Mouse (Mus musculus): ENCODE data around the gene Hdgfl3. TPM values are rescaled to one million over a fixed set of nuclear protein-coding genes. Genes with fewer than 3 reads are reported as not detected.

Hdgfl3 gene
- polyA plus RNA-seq, 2 experiments, result 0.27 to 0.33 TPM

DNA sequence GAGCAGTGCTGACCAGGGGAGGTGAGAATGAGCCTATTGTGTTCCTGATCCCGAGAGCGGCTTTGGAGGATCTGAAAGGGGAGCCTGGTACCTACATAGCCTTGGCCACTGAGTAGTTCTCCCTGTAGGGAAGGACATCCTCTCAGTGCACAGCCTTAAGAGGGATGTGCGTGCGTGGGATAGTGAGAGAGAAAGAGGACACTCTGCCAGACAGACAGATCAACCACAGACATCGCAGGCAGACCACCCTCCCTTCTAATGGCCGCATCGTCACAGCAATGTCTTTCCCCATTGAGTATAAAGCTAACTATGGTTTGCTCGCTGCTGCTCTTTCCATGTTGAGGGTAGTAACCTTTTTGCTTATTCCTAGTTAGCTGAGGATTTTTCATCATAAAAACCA lies 90.4 kb downstream of the Hdgfl3 start:
- Histone ChIP-seq H3K27ac (no peak overlapping the region), H3K9ac (replicated peaks) (no peak overlapping the region), H3K27me3 (ENCODE audit: control insufficient read depth, insufficient read depth, low read length) (no peaks in the 10 kb centered on the region), H3K4me3 (ENCODE audit: insufficient read depth in 1 of 2, low read depth in 2 of 2, low read length in 2 of 2) (no peak overlapping the region), H3K4me1 (replicated peaks; ENCODE audit: control insufficient read depth in 2 of 2, insufficient read depth in 2 of 2, low read length in 1 of 2) (peaks cover 0 to 5% of the 10 kb centered on the region in 2 experiments; a peak in 1 of 4 replicates), H3K4me2 (ENCODE audit: low read depth) (no peak overlapping the region), H3K36me3 (replicated peaks; ENCODE audit: control insufficient read depth, insufficient read depth, low read depth) (no peaks in the 10 kb centered on the region), H3K9me3 (ENCODE audit: control insufficient read depth, low read length) (no peaks in the 10 kb centered on the region)
- DNase-seq (ENCODE audit: low read depth in 3 of 3, low spot score in 3 of 3) (no peak), ATAC-seq (ENCODE audit: insufficient read depth) (no peak)
- WGBS (ENCODE audit: insufficient replicate concordance), result 75% methylated on average over 8 of the region's 8 CpGs
- TF ChIP-seq EP300 (IDR thresholded peaks at IDR 0.05; ENCODE audit: low read depth), result no peak
- no peak for TF ChIP-seq CTCF (IDR thresholded peaks at IDR 0.05; ENCODE audit: low read depth)

DNA sequence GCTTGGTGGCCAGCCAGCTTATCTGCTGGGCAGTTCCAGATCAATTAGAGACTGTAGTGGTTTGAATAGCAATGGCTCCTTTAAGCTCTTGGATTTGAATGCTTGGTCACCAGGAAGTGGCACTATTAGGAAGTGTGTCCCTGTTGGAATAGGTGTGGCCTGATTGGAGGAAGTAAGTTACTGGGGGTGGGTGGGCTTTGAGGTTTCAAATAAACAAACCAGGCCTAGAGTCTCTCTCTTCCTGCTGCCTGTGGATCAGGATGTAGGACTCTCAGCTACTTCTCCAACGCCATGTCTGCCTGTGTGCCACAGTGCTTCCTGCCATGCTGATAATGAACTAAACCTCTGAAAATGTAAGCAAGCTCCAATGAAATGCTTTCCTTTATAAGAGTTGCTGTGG lies 91.3 kb downstream of the Hdgfl3 start:
- no peak for ATAC-seq (ENCODE audit: insufficient read depth)
- no peak overlapping the region for H3K27ac ChIP-seq
- no peak for DNase-seq (ENCODE audit: low read depth in 3 of 3, low spot score in 3 of 3)
- TF ChIP-seq EP300 (IDR thresholded peaks at IDR 0.05; ENCODE audit: low read depth) (no peak), CTCF (IDR thresholded peaks at IDR 0.05; ENCODE audit: low read depth) (no peak)
- H3K4me1 ChIP-seq (replicated peaks; ENCODE audit: control insufficient read depth in 2 of 2, insufficient read depth in 2 of 2, low read length in 1 of 2), result peaks cover 0 to 5% of the 10 kb centered on the region in 2 experiments; a peak in 1 of 4 replicates
- H3K9me3 ChIP-seq (ENCODE audit: control insufficient read depth, low read length), result no peaks in the 10 kb centered on the region
- no peaks in the 10 kb centered on the region for H3K36me3 ChIP-seq (replicated peaks; ENCODE audit: control insufficient read depth, insufficient read depth, low read depth)
- no peak overlapping the region for H3K4me3 ChIP-seq (ENCODE audit: insufficient read depth in 1 of 2, low read depth in 2 of 2, low read length in 2 of 2)
- H3K27me3 ChIP-seq (ENCODE audit: control insufficient read depth, insufficient read depth, low read length), result no peaks in the 10 kb centered on the region
- WGBS (ENCODE audit: insufficient replicate concordance), result 32% methylated on average over 1 of the region's 1 CpGs
- H3K4me2 ChIP-seq (ENCODE audit: low read depth), result no peak overlapping the region
- H3K9ac ChIP-seq (replicated peaks), result no peak overlapping the region

DNA sequence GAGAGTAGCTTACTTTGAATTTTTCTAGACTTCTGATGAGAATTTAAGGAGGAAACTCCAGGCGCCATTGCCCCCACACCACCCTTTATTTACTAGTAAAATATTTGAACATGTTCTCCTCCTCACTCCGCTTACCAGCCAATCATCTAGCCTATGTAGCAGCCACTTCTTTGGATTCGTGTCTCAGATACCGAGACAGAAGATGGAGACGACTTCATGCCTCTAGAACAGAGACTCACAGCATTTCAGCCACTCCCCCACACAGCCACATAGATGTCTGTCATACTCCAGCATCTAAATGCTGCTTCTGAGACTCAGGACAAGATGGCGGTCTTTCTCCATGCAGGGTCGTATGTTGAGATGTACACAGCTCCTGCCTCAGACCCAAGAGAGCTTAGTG lies 92.1 kb downstream of the Hdgfl3 start:
- Histone ChIP-seq H3K9ac (replicated peaks) (no peak overlapping the region), H3K4me1 (replicated peaks; ENCODE audit: control insufficient read depth in 2 of 2, insufficient read depth in 2 of 2, low read length in 1 of 2) (peaks cover 0 to 5% of the 10 kb centered on the region in 2 experiments; a peak in 1 of 4 replicates), H3K27me3 (ENCODE audit: control insufficient read depth, insufficient read depth, low read length) (no peaks in the 10 kb centered on the region), H3K27ac (no peak overlapping the region), H3K4me2 (ENCODE audit: low read depth) (no peak overlapping the region), H3K9me3 (ENCODE audit: control insufficient read depth, low read length) (no peaks in the 10 kb centered on the region), H3K36me3 (replicated peaks; ENCODE audit: control insufficient read depth, insufficient read depth, low read depth) (no peaks in the 10 kb centered on the region), H3K4me3 (ENCODE audit: insufficient read depth in 1 of 2, low read depth in 2 of 2, low read length in 2 of 2) (no peak overlapping the region)
- DNase-seq (ENCODE audit: low read depth in 3 of 3, low spot score in 3 of 3), result no peak
- TF ChIP-seq CTCF (IDR thresholded peaks at IDR 0.05; ENCODE audit: low read depth) (no peak), EP300 (IDR thresholded peaks at IDR 0.05; ENCODE audit: low read depth) (no peak)
- ATAC-seq (ENCODE audit: insufficient read depth), result no peak
- 67% methylated on average over 7 of the region's 7 CpGs for WGBS (ENCODE audit: insufficient replicate concordance)

DNA sequence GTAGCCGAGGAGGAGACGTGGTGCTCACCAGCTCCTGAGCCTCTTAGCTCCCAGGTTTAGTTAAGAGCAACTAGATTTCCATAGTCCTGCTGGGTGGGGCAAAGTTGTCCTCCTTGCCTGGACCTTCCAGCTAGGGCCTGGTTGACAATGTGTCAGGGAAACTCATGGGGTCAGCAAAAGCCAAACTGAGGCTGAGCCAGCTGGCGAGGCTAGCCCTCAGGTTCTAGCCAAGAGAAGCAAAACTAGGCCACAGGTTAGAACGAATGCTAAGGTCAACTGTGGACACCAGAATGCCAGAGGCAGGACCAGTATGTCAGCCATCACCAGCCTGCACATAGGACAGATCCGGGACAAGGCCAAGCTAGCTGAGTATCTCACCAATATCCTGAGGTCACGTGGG lies 92.8 kb downstream of the Hdgfl3 start:
- peaks cover 0 to 5% of the 10 kb centered on the region in 2 experiments; a peak in 1 of 4 replicates for H3K4me1 ChIP-seq (replicated peaks; ENCODE audit: control insufficient read depth in 2 of 2, insufficient read depth in 2 of 2, low read length in 1 of 2)
- H3K4me3 ChIP-seq (ENCODE audit: insufficient read depth in 1 of 2, low read depth in 2 of 2, low read length in 2 of 2), result no peak overlapping the region
- no peak for ATAC-seq (ENCODE audit: insufficient read depth)
- H3K27ac ChIP-seq, result no peak overlapping the region
- TF ChIP-seq EP300 (IDR thresholded peaks at IDR 0.05; ENCODE audit: low read depth) (no peak), CTCF (IDR thresholded peaks at IDR 0.05; ENCODE audit: low read depth) (no peak)
- no peaks in the 10 kb centered on the region for H3K36me3 ChIP-seq (replicated peaks; ENCODE audit: control insufficient read depth, insufficient read depth, low read depth)
- no peaks in the 10 kb centered on the region for H3K9me3 ChIP-seq (ENCODE audit: control insufficient read depth, low read length)
- no peaks in the 10 kb centered on the region for H3K27me3 ChIP-seq (ENCODE audit: control insufficient read depth, insufficient read depth, low read length)
- no peak overlapping the region for H3K9ac ChIP-seq (replicated peaks)
- no peak for DNase-seq (ENCODE audit: low read depth in 3 of 3, low spot score in 3 of 3)
- 62% methylated on average over 6 of the region's 6 CpGs for WGBS (ENCODE audit: insufficient replicate concordance)
- H3K4me2 ChIP-seq (ENCODE audit: low read depth), result no peak overlapping the region

DNA sequence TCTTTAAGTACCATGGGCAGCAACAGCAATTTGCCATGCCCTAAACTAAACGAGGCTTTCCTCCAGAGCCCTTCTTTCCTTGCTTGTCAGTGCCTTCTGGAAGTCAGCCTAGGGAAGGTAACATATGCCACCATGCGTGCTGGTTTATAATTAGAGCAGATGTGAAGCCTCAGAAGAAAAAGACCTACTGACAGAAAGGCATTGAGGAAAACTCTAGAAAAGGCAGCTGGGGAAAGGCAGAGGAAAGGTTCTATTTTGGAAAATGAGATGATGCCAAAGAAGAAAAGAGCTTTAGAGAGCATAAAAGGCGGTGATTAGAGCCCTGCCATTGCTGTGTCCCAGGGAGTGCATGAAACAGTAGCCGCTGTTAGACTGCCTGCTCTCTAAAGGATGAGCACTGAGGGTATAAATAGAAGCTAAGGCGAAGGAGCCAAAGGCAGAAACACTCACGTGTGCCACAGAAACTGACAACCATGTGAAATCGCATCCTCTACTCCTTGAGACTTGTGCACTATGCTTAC lies 93.6 kb downstream of the Hdgfl3 start:
- Histone ChIP-seq H3K9ac (replicated peaks) (no peak overlapping the region), H3K4me1 (replicated peaks; ENCODE audit: control insufficient read depth in 2 of 2, insufficient read depth in 2 of 2, low read length in 1 of 2) (0 out of 4 replicates have a peak, but pooled peaks cover 0 to 2% of the 10 kb centered on the region in 2 experiments), H3K4me3 (ENCODE audit: insufficient read depth in 1 of 2, low read depth in 2 of 2, low read length in 2 of 2) (no peak overlapping the region), H3K4me2 (ENCODE audit: low read depth) (no peak overlapping the region), H3K27me3 (ENCODE audit: control insufficient read depth, insufficient read depth, low read length) (no peaks in the 10 kb centered on the region), H3K9me3 (ENCODE audit: control insufficient read depth, low read length) (no peaks in the 10 kb centered on the region), H3K36me3 (replicated peaks; ENCODE audit: control insufficient read depth, insufficient read depth, low read depth) (no peaks in the 10 kb centered on the region), H3K27ac (no peak overlapping the region)
- DNase-seq (ENCODE audit: low read depth in 3 of 3, low spot score in 3 of 3) (no peak), ATAC-seq (ENCODE audit: insufficient read depth) (no peak)
- TF ChIP-seq CTCF (IDR thresholded peaks at IDR 0.05; ENCODE audit: low read depth), result no peak
- no peak for TF ChIP-seq EP300 (IDR thresholded peaks at IDR 0.05; ENCODE audit: low read depth)
- 58% methylated on average over 7 of the region's 7 CpGs for WGBS (ENCODE audit: insufficient replicate concordance)

All from liver, embryonic 14.5 days (tissue).